Mouse (Mus musculus) 416B (cell line): Measurements from ENCODE around the gene 1700010B08Rik.
A peak's percentile ranks its signal among the peaks of the same experiment; 100 is the strongest.
"Not testable (repeated sequence)": the region's sequence is repeated elsewhere in the genome, so short reads cannot be mapped to it uniquely, and the experiment has no call there.

ENCODE experiments used
- DNase-seq: peaks from one replicate; pipeline ENCODE4 v3.0.0; 2011; ENCODE audit warnings: low read depth

1700010B08Rik gene

GRCm38 (mm10) chr2:173719115-173719514 is at the start of gene 1700010B08Rik:
1700010B08Rik (plus strand) TSS chr2:173719415.
- not testable (repeated sequence) for DNase-seq

DNA sequence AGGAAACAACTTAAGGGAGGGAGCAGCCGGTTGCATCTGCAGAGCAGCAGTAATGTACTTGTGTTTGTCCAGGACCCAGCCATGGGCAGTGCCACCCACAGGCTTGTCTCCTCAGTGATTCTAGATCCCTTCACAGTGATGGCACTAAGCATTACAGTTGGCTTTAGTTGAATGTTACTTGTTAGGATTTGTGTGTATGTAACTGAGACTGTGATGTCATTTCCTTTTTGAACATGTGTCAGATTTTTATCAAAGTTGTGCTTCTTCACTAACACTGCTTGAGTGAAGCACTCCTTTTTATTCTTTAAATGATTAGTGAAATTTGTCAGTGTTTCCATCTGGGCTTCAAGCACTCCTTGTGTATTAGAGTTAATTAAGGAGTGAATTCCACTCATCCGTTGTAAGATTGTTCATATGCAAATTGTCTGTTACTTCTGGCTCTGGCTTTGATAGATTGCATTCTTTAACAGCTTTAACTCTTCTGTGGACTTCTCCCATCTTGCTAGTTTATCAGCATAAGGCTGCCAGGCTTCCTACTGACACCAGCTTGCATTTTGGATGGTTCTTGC is 46.8 kb upstream of the 1700010B08Rik start:
- peak; percentile 29 for DNase-seq

GRCm38 (mm10) chr2:173673469-173673868 is 45.7 kb upstream of the 1700010B08Rik start:
- peak; percentile 54 for DNase-seq

GRCm38 (mm10) chr2:173678593-173678992 is 40.6 kb upstream of the 1700010B08Rik start:
- no peak for DNase-seq

GRCm38 (mm10) chr2:173679217-173679616 is 40.0 kb upstream of the 1700010B08Rik start:
- no peak for DNase-seq

GRCm38 (mm10) chr2:173680153-173680552 is 39.1 kb upstream of the 1700010B08Rik start:
- DNase-seq: no peak

DNA sequence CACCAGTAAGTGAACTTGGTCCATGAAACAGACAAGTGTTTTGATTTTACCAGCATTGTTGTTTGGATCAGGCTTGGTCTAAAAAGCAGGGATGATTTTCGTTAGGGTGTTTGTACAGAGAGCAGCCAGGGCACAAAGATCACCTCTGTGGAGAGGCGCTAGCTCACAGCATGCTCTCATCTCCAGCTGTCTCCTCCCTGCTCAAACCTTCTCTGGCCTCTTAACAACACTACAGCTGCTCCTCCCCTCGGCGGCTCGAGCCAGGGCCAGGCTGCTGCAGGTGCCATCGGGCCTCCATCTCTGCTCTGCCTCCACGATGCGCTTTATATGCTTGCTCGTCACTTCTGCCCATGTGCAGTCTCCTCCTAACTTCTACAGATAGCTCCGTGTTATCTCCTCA is 36.4 kb upstream of the 1700010B08Rik start:
- DNase-seq: no peak

DNA sequence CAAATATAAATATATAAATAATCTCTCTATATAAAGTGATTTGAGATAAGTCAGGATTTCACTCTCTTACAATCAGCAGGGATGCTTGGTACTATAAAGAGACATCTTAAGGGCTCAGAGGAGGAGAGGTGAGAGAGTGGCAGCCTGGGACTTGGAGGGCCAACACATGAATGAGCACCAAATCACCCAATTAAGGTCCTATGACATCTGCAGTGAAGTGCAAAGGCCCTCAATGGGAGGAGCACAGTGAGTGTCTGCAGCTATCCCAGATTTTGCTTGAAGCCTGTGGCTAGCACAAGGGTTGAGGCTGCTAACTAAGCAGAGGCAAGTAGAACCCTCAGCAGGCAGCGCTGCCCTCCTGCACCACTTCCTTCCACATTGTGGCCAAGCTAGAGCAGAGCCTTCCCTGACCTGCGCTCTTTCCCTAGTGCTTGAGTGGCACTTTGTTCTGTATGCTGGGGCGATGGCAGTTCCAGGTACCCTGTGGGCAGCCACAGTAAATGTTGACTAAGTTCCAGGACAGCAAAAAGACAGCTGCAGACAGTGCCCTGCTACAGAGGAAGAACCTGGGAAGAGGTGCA is 33.3 kb upstream of the 1700010B08Rik start:
- DNase-seq: peak; percentile 78

- no peak for DNase-seq
Observed at GRCm38 (mm10) chr2:173687363-173687762, 31.9 kb upstream of the 1700010B08Rik start.

DNA sequence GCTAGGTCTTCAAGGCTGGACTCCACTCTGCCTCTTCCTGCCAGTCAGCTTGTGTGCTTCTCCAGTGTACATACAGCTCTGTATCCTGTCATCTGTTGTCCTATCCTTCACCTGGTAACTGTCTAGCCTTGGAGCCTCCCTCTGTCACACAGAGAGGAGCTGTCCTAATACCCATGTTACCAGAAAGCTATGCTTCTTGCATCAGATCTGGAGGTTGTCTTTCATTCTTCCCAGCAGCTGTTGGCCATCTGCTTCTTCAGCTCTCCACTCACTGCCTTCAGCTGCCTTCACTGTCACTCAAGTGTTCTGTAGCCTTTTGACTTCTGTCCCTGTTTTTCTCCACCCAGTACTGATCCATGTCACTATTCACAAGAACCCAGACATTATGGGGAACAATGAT is 29.4 kb upstream of the 1700010B08Rik start:
- DNase-seq: no peak

- no peak for DNase-seq
Observed at GRCm38 (mm10) chr2:173691748-173692147, 27.5 kb upstream of the 1700010B08Rik start.

- no peak for DNase-seq
Observed at GRCm38 (mm10) chr2:173692693-173693092, 26.5 kb upstream of the 1700010B08Rik start.

DNA sequence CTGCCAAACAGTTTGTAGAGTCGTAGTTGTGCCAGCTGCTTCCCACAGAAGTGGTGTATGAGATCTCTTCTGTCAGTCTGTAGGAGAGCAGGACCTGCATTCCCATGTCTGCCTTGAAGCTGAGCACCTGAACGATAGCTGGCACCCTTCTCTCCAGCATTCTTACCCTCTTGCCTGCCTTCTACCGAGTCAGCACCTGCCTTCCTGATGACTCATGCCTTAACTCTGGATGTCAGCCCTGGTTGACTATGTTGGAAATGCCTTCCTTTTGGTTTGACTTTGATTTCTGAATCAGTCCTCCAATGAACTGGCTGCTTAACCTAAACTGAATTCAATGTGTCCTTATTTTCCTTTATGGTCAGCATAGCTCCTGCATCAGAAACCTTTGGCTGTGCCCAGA is 20.4 kb upstream of the 1700010B08Rik start:
- no peak for DNase-seq

- no peak for DNase-seq
Observed at GRCm38 (mm10) chr2:173702096-173702866, 16.9 kb upstream of the 1700010B08Rik start.

- no peak for DNase-seq
Observed at GRCm38 (mm10) chr2:173702867-173703237, 16.4 kb upstream of the 1700010B08Rik start.

GRCm38 (mm10) chr2:173705827-173706551 is 13.2 kb upstream of the 1700010B08Rik start:
- DNase-seq: no peak

- peak; percentile 51 for DNase-seq
Observed at GRCm38 (mm10) chr2:173707626-173708025, 11.6 kb upstream of the 1700010B08Rik start.

GRCm38 (mm10) chr2:173710193-173710592 is 9.0 kb upstream of the 1700010B08Rik start:
- DNase-seq: no peak

DNA sequence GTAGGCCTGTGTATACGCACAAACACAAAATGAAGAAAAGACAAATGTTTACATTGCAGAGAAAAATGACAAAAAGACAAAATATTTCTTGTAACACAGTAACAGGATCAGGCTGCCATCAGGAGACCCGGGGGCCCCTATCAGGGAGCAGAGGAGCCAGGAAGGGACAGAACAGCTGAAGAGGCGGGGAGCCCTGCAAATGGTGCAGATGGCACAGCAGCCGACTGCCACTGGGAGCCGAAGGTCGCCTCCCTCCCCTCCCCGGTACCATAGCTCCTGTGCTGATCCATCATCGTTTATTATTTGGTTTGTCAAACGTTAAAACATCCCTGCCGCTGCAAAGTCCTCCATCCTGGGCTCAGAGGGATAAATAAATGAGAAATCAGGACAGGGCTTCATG is 6.6 kb upstream of the 1700010B08Rik start:
- no peak for DNase-seq

- no peak for DNase-seq
Observed at GRCm38 (mm10) chr2:173713241-173713640, 6.0 kb upstream of the 1700010B08Rik start.

GRCm38 (mm10) chr2:173714620-173715218 is 4.5 kb upstream of the 1700010B08Rik start:
- no peak for DNase-seq

GRCm38 (mm10) chr2:173716966-173717365 is 2.2 kb upstream of the 1700010B08Rik start:
- no peak for DNase-seq
